Mouse (Mus musculus) v-Abl transformed pro-B cells (cell line): ENCODE data around the gene Tpm1.

Experiments used
- in situ Hi-C, 2 experiments: fragments of 400-800 bp; cut with MboI; formaldehyde crosslinking; loops; one replicate each; pipeline ENCODE4 v1.15.1; 2025; ENCODE audit not compliant: unreplicated experiment in 2 of 2

The Tpm1 gene

GRCm38 (mm10) chr9:67032611-67033010, 16.6 kb downstream of the Tpm1 start:
- in situ Hi-C loops, result no loop called here

GRCm38 (mm10) chr9:67029518-67029917, 19.7 kb downstream of the Tpm1 start:
- in situ Hi-C loops, result no loop called here

GRCm38 (mm10) chr9:67028929-67029328, 20.3 kb downstream of the Tpm1 start:
- in situ Hi-C loops, result no loop called here

GRCm38 (mm10) chr9:67028133-67028724, 21.0 kb downstream of the Tpm1 start:
- in situ Hi-C loops, result no loop called here

GRCm38 (mm10) chr9:67026890-67027289, 22.3 kb downstream of the Tpm1 start:
- in situ Hi-C loops, result no loop called here

GRCm38 (mm10) chr9:67026061-67026460, 23.1 kb downstream of the Tpm1 start:
- in situ Hi-C loops, result no loop called here

- in situ Hi-C loops, result no loop called here
These were observed 24.1 kb downstream of the Tpm1 start for GRCm38 (mm10) chr9:67024889-67025692.

GRCm38 (mm10) chr9:67023371-67023770, 25.8 kb downstream of the Tpm1 start:
- in situ Hi-C loops, result no loop called here

GRCm38 (mm10) chr9:67020063-67020462, 29.1 kb downstream of the Tpm1 start:
- in situ Hi-C loops, result no loop called here

- in situ Hi-C loops, result no loop called here
These were observed 35.7 kb downstream of the Tpm1 start for GRCm38 (mm10) chr9:67013501-67013900.

- in situ Hi-C loops, result no loop called here
These were observed 36.7 kb downstream of the Tpm1 start for GRCm38 (mm10) chr9:67012470-67012869.

- in situ Hi-C loops, result no loop called here
These were observed 37.7 kb downstream of the Tpm1 start for GRCm38 (mm10) chr9:67011483-67011882.

GRCm38 (mm10) chr9:67008781-67009180, 40.4 kb downstream of the Tpm1 start:
- in situ Hi-C loops, result no loop called here

- in situ Hi-C loops, result no loop called here
These were observed 42.8 kb downstream of the Tpm1 start for GRCm38 (mm10) chr9:67006376-67006775.

- in situ Hi-C loops, result no loop called here
These were observed 44.0 kb downstream of the Tpm1 start for GRCm38 (mm10) chr9:67005161-67005742.

GRCm38 (mm10) chr9:67003656-67004055, 45.5 kb downstream of the Tpm1 start:
- in situ Hi-C loops, result loop anchor here (5.0 kb wide), 1 partner anchor 39 kb away; no protein-coding TSS in a partner anchor

- in situ Hi-C loops, result loop anchor here (5.0 kb wide), 1 partner anchor 39 kb away; no protein-coding TSS in a partner anchor
These were observed 46.0 kb downstream of the Tpm1 start for GRCm38 (mm10) chr9:67003156-67003555.

- in situ Hi-C loops, result loop anchor here (5.0 kb wide), 1 partner anchor 41 kb away; no protein-coding TSS in a partner anchor
These were observed 47.7 kb downstream of the Tpm1 start for GRCm38 (mm10) chr9:67001506-67001905.

GRCm38 (mm10) chr9:67001050-67001449, 48.2 kb downstream of the Tpm1 start:
- in situ Hi-C loops, result loop anchor here (5.0 kb wide), 1 partner anchor 41 kb away; no protein-coding TSS in a partner anchor

- in situ Hi-C loops, result loop anchor here (5.0 kb wide), 1 partner anchor 43 kb away; no protein-coding TSS in a partner anchor
These were observed 49.5 kb downstream of the Tpm1 start for GRCm38 (mm10) chr9:66999698-67000097.

GRCm38 (mm10) chr9:66991750-66992410, 57.3 kb downstream of the Tpm1 start:
- in situ Hi-C loops, result no loop called here
